Mouse (Mus musculus) liver, adult 2 months (tissue): ENCODE results near the gene Odaph.

Experiments
- CTCF ChIP-seq: fragments of 200-500 bp; IDR thresholded peaks from 2 replicates; pipeline ENCODE4 v1.5.1; 2011; ENCODE audit warnings: low read depth, low read length, control low read depth
- POLR2A ChIP-seq: fragments of 200-500 bp; IDR thresholded peaks from 2 replicates; pipeline ENCODE4 v1.6.1; 2011; ENCODE audit warnings: low read length, control low read depth; ENCODE audit not compliant: insufficient read depth; ENCODE audit errors: extremely low read depth

DNA sequence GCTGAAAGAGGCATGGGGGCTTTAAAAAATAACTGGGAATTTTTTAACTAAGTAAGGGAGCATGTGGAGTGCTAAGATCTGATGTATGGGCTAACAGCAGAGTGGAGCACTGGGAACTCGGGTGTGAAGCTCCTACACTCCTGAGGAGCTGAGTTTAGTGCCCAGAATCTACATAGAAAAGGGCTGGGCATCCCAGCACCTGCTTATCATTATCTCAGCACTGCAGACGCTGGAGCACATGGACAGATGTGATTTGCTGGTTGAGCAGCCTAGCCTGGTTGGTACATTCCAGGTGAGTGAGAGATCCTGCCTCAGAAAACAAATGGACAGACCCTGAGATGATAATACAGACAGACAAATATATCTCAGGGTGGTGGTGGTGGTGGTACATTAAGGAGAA lies 22.6 kb downstream of the Odaph start:
- TF ChIP-seq CTCF: no peak
- TF ChIP-seq POLR2A: no peak
